Mouse (Mus musculus): ENCODE measurements around the gene Ube2a. TPM values are rescaled to one million over a fixed set of nuclear protein-coding genes. Genes with fewer than 3 reads are reported as not detected.
"Not testable (repeated sequence)": the region's sequence is repeated elsewhere in the genome, so short reads cannot be mapped to it uniquely, and the experiment has no call there.

Gene Ube2a
- polyA plus RNA-seq, 1 experiment from 2014 or later, result 123 TPM

DNA sequence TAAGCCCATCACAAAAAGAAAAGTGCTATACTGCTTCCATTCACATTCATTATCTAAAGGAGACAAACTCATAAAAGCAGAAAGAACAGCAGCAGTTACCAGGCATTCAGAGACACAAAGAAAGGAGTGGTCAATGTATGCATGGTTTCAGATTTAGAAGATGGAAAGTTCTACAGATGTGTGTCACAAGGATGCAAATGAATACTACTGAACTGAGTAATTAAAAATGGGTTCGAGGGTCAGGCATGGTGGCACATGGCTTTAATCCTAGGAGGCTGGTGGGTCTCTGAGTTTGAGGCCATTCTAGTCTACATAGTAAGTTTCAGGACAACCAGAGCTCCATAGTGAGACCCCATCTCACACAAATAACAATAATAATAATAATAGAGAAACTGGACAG is 26.5 kb upstream of the Ube2a start:
- H3K9me3 ChIP-seq, result no peaks in the 10 kb centered on the region
- H3K27me3 ChIP-seq, result no peaks in the 10 kb centered on the region
- H3K9ac ChIP-seq (replicated peaks), result no peak overlapping the region
- H3K4me3 ChIP-seq (replicated peaks), result no peak overlapping the region
- H3K4me1 ChIP-seq (replicated peaks), result no peaks in the 10 kb centered on the region
- no peak for ATAC-seq (ENCODE audit: insufficient number of reproducible peaks, insufficient read depth, low FRiP score, low TSS enrichment, low read depth)
- H3K36me3 ChIP-seq, result 0 out of 2 replicates have a peak, but pooled peaks cover 5% of the 10 kb centered on the region
- H3K27ac ChIP-seq, result no peak overlapping the region
- H3K4me2 ChIP-seq, result no peak overlapping the region
- WGBS, result 83% methylated on average over 1 of the region's 1 CpGs

DNA sequence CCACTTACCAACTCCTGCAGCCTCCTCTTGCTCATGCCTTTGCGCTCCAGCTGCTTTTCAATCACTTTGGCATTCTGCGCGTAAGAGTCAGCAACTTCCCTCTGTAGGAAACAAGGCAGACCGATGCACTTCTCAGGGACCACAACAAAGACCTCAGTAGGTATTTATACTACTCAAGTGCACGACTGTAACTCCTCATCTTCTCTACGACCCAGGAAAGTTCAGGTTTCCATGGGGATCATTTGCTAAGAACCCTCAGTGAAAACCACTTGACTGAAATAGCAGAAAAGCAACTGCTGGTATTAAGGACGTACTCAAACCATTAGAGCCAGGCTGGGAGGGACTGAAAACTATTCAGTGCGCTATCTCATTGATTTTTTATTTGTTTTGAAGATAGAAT is 21.1 kb upstream of the Ube2a start:
- WGBS, result 88% methylated on average over 8 of the region's 8 CpGs
- Histone ChIP-seq H3K36me3 (no peaks in the 10 kb centered on the region), H3K4me1 (replicated peaks) (no peaks in the 10 kb centered on the region), H3K9ac (replicated peaks) (no peak overlapping the region), H3K27me3 (no peaks in the 10 kb centered on the region), H3K27ac (no peak overlapping the region), H3K9me3 (no peaks in the 10 kb centered on the region), H3K4me3 (replicated peaks) (no peak overlapping the region), H3K4me2 (no peak overlapping the region)
- ATAC-seq (ENCODE audit: insufficient number of reproducible peaks, insufficient read depth, low FRiP score, low TSS enrichment, low read depth), result no peak

DNA sequence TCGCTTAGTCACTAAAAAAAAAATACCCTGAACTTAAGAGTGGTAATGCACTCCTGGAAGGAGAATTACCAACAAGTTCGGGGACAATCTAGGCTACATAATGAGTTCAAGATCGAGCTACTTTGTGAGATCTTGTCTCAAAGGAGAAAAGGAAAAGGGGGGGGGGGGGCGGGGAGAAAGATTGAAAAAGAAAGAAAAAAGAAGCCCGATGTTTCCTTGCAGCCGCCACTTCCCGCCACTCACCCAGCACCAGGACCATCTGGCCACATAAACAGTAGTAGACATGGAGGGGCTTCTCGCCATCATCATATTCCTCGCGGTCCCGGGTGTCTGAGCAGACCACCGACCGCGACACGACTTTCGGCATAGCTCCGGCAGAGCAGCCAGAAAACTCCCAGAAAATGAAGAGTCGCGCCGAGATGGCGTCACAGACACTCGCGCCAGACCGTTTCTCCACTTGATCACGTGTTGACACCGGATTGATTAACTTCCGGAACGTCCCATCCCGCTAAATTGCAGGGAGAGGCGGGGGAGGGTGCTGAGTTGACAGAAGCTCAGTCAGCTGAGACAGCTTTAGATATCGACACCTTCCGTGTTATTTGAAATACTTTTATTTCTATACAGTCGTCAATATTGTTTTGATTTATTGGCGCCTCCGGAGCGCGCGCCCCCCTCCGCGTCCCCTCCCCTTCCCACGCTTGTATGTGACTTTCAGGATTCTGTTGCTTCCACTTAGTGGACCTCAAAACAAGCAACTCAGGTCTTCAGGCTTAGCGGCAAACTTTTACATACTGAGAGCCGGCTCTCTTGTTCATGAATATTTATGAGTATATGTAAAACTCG is 9.7 kb upstream of the Ube2a start:
- ATAC-seq (ENCODE audit: insufficient number of reproducible peaks, insufficient read depth, low FRiP score, low TSS enrichment, low read depth), result peak; percentile 75
- no peaks in the 10 kb centered on the region for H3K27me3 ChIP-seq

DNA sequence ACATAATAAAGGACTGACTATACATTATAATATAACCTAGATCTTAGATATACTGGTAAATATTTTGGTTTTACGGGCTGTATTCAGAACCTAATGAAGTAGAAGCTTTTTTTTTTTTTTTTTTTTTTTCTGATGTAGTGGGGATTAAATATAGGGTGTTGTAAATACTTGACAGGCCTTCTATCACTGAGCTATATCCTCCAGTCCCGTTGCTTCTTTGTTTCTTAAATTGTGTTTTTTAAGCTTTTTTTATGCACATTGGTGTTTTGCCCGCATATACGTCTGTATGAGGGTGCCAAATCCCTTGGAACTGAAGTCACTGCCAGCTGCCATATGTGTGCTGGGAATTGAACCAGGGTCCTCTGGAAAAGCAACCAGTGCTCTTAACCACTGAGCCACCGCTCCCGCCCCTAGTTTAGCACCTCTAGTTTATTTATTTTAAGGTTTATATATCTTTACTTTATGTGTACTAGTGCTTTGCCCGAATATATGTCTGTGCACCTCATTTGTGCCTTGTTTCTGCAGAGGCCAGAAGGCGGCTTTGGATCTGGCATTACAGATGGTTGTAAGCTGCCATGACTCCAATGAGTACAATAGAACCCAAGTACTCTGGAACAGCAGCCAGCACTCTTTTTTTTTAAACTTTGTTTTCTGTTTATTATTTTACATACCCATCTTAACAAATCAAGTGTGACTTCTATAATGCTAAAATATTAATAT is 8.9 kb upstream of the Ube2a start:
- Histone ChIP-seq H3K27ac (no peak overlapping the region), H3K9ac (replicated peaks) (no peak overlapping the region)
- no peak for ATAC-seq (ENCODE audit: insufficient number of reproducible peaks, insufficient read depth, low FRiP score, low TSS enrichment, low read depth)

More for the DNA sequence above, 9.7 kb upstream of the Ube2a start:
- H3K36me3 ChIP-seq, result no peaks in the 10 kb centered on the region
- peak overlapping the region; percentile 47 for H3K4me3 ChIP-seq (replicated peaks)
- H3K27ac ChIP-seq, result no peak overlapping the region
- 15% methylated on average over 43 of the region's 44 CpGs for whole genome bisulfite sequencing
- H3K9ac ChIP-seq (replicated peaks), result peak overlapping the region; percentile 47; the same call in 1 of the 2 replicates
- peaks cover 5% of the 10 kb centered on the region; the same call in 1 of the 2 replicates for H3K4me1 ChIP-seq (replicated peaks)
- H3K9me3 ChIP-seq, result no peaks in the 10 kb centered on the region
- H3K4me2 ChIP-seq, result peak overlapping the region; percentile 56

DNA sequence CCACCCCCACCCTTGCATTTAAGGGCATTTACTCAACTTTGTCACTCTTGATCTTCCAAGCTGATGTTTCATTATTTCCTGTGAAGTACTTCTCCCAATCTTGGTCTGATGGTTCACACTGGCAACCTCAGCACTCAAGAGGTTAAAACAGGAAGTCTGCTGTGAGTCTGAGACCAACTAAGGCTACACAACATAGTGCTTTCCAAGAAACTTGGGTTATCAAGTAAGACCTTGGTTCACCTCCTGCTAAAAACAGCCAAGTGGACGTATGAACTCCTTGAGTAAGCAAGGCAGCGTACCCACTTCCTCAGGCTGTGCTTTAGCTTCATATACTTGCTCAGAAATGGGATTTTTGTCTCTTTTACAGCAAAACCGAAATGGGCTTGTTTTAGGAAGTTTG is 3.3 kb upstream of the Ube2a start:
- Histone ChIP-seq H3K4me1 (replicated peaks) (no peaks in the 10 kb centered on the region; the same call in 1 of the 2 replicates), H3K9me3 (no peaks in the 10 kb centered on the region), H3K4me3 (replicated peaks) (no peak overlapping the region), H3K4me2 (no peak overlapping the region), H3K27me3 (no peaks in the 10 kb centered on the region; the same call in 1 of the 2 replicates), H3K9ac (replicated peaks) (no peak overlapping the region), H3K27ac (no peak overlapping the region), H3K36me3 (no peaks in the 10 kb centered on the region)
- WGBS, result 74% methylated on average over 3 of the region's 3 CpGs
- ATAC-seq (ENCODE audit: insufficient number of reproducible peaks, insufficient read depth, low FRiP score, low TSS enrichment, low read depth), result no peak

More for the DNA sequence above, 8.9 kb upstream of the Ube2a start:
- H3K36me3 ChIP-seq, result no peaks in the 10 kb centered on the region
- H3K4me3 ChIP-seq (replicated peaks), result peak overlapping the region; percentile 47
- peaks cover 5% of the 10 kb centered on the region; the same call in 1 of the 2 replicates for H3K4me1 ChIP-seq (replicated peaks)
- H3K4me2 ChIP-seq, result peak overlapping the region; percentile 37
- 55% methylated on average over 8 of the region's 8 CpGs for WGBS
- no peaks in the 10 kb centered on the region for H3K9me3 ChIP-seq
- no peaks in the 10 kb centered on the region for H3K27me3 ChIP-seq

DNA sequence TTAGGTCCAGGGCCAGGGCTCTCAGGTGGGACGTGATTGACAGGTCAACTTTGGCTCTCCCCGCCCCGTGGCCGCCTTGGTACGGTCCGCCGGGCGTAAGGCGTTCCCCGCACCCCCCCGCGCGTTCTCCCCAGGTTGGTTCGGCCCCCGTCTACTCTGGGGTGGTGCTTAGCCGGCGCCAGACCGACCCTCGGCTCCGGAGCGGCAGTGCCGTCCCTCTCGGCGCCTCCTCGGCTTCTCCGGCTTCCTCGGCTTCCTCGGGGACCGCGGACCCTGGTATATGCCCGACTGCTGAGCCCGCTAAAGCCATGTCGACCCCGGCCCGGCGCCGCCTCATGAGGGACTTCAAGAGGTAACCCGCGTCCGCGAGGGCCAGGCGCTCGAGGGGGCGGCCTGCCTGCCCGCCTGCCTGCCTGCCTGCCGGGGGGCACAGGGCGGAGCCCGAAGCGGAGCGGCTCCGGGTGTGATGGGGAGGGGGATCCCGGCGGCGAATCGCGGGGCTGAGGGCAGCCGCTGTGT is 537 bp downstream of the Ube2a start:
- ATAC-seq (ENCODE audit: insufficient number of reproducible peaks, insufficient read depth, low FRiP score, low TSS enrichment, low read depth), result peak; percentile 93
- Histone ChIP-seq H3K4me2 (peak overlapping the region; percentile 57), H3K27me3 (no peaks in the 10 kb centered on the region; the same call in 1 of the 2 replicates), H3K9ac (replicated peaks) (peak overlapping the region; percentile 80), H3K4me1 (replicated peaks) (no peaks in the 10 kb centered on the region; the same call in 1 of the 2 replicates), H3K4me3 (replicated peaks) (peak overlapping the region; percentile 62), H3K27ac (peak overlapping the region; percentile 85), H3K9me3 (no peaks in the 10 kb centered on the region), H3K36me3 (no peaks in the 10 kb centered on the region; the same call in 1 of the 2 replicates)
- WGBS, result 20% methylated on average over 51 of the region's 57 CpGs

DNA sequence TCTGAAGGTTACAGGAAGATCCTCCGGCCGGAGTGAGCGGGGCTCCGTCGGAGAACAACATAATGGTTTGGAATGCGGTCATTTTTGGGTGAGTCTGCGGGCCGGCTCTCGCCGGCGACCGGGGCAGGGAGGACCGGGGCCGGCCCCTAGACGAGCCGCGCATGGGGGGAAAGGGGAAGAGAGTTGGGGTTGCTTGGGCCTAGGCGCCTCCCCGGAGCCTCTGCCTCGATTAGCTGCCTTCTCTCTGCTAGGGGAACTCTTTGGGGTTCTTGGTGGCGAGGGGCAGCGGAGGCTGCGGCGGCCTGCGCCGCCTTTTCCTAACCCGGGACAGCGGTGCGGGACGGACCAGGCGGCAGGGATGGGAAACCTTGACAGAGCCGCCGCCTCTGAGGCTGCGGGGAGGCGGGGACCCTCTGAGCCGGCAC is 1.0 kb downstream of the Ube2a start:
- Histone ChIP-seq H3K27me3 (no peaks in the 10 kb centered on the region; the same call in 1 of the 2 replicates), H3K4me2 (peak overlapping the region; percentile 57), H3K36me3 (no peaks in the 10 kb centered on the region; the same call in 1 of the 2 replicates), H3K9ac (replicated peaks) (peak overlapping the region; percentile 80), H3K9me3 (no peaks in the 10 kb centered on the region), H3K27ac (peak overlapping the region; percentile 85), H3K4me3 (replicated peaks) (peak overlapping the region; percentile 62), H3K4me1 (replicated peaks) (no peaks in the 10 kb centered on the region; the same call in 1 of the 2 replicates)
- ATAC-seq (ENCODE audit: insufficient number of reproducible peaks, insufficient read depth, low FRiP score, low TSS enrichment, low read depth), result 0 out of 2 replicates have a peak, but pooled peaks have one; percentile 16
- 10% methylated on average over 34 of the region's 36 CpGs for WGBS

DNA sequence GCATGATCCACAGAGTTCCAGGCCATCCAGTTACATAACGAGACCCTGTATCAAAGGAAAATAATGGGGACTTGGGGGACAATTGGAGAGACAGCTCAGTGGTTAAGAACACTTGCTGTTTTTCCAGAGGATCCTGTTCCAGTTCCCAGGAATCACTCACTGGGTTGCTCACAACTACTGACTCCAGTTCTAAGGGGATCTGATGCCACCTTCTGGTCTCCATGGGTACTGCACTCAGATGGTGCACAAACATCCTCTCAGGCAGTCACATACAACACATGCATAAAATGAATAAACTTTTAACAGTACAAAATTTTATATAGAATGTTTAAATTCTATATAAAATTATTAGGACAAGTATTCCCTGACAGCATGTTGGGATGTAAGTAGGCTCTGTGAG is 11.0 kb downstream of the Ube2a start:
- Histone ChIP-seq H3K9ac (replicated peaks) (no peak overlapping the region), H3K27me3 (no peaks in the 10 kb centered on the region), H3K4me2 (no peak overlapping the region), H3K4me3 (replicated peaks) (no peak overlapping the region), H3K27ac (no peak overlapping the region), H3K36me3 (peaks cover 7% of the 10 kb centered on the region; the same call in 1 of the 2 replicates), H3K9me3 (no peaks in the 10 kb centered on the region), H3K4me1 (replicated peaks) (no peaks in the 10 kb centered on the region)
- no peak for ATAC-seq (ENCODE audit: insufficient number of reproducible peaks, insufficient read depth, low FRiP score, low TSS enrichment, low read depth)
- WGBS, result 83% methylated on average over 1 of the region's 1 CpGs

DNA sequence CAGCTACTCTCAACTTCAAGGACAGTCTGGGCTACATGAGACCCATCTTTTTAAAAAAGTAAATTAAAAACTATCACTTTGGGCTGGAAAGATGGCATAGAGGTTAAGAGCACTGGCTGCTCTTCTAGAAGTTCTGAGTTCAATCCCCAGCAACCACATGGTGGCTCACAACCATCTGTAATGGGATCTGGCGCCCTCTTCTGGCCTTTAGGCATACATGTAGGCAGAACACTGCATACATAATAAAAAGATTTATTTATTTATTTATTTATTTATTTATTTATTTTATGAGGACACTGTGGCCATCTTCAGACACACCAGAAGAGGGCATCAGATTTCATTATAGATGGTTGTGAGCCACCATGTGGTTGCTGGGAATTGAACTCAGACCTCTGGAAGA is 25.2 kb downstream of the Ube2a start:
- not testable (repeated sequence) for H3K9me3 ChIP-seq; H3K9ac ChIP-seq (replicated peaks); H3K36me3 ChIP-seq; H3K4me2 ChIP-seq; H3K27ac ChIP-seq; H3K27me3 ChIP-seq; H3K4me1 ChIP-seq (replicated peaks); ATAC-seq (ENCODE audit: insufficient number of reproducible peaks, insufficient read depth, low FRiP score, low TSS enrichment, low read depth); H3K4me3 ChIP-seq (replicated peaks)
- WGBS, result 35% methylated on average over 1 of the region's 1 CpGs

DNA sequence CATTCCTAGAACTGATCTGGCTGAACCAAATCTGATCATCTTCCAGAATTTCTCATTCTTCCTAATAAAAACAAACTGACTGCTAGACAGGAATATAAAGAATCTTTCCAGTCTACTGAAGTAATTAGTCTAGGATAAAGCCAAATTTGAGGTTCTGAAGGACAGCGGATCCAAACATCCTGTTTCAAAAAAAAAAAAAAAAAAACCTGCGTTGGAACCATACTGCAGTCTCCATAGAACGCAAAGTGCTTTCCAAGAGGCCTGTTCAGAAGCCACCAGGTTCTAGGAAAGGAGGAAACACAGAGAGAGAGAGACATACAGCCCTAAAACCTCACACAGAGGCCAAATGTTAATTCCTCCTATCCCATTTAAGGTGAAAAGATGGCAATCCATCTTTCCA is 28.0 kb downstream of the Ube2a start:
- no peak for ATAC-seq (ENCODE audit: insufficient number of reproducible peaks, insufficient read depth, low FRiP score, low TSS enrichment, low read depth)
- H3K4me1 ChIP-seq (replicated peaks), result no peaks in the 10 kb centered on the region
- no peaks in the 10 kb centered on the region for H3K36me3 ChIP-seq
- 43% methylated on average over 3 of the region's 3 CpGs for WGBS
- no peak overlapping the region for H3K27ac ChIP-seq
- H3K4me2 ChIP-seq, result peak overlapping the region; percentile 66
- H3K27me3 ChIP-seq, result no peaks in the 10 kb centered on the region
- H3K9ac ChIP-seq (replicated peaks), result peak overlapping the region; percentile 63; the same call in 1 of the 2 replicates
- no peaks in the 10 kb centered on the region for H3K9me3 ChIP-seq
- peak overlapping the region; percentile 58 for H3K4me3 ChIP-seq (replicated peaks)

Data from limb, embryonic 12.5 days (tissue).